Mouse (Mus musculus) CH12.LX (cell line): ENCODE measurements around the gene Gm5741. TPM values are rescaled to one million over a fixed set of nuclear protein-coding genes. Genes with fewer than 3 reads are reported as not detected.

ENCODE experiments used
- DNase-seq: peaks from one replicate; pipeline ENCODE4 v3.0.0-alpha.2; 2013; ENCODE audit errors: extremely low read depth
- H3K27ac ChIP-seq: 2 replicates; pipeline ENCODE4 v1.5.1; 2012; ENCODE audit warnings: low read depth, mild to moderate bottlenecking, control low read depth, moderate library complexity; ENCODE audit not compliant: insufficient read depth
- H3K27me3 ChIP-seq: replicated peaks from 2 replicates; pipeline ENCODE3; 2012; ENCODE audit warnings: inconsistent platforms
- H3K36me3 ChIP-seq, 2 experiments: replicated peaks in 1 of 2; 2 replicates each; pipeline versions ENCODE3 to v1.6.1; 2012; ENCODE audit warnings: inconsistent platforms in 1 of 2, low read length in 1 of 2, mild to moderate bottlenecking in 1 of 2, mixed read lengths in 1 of 2, moderate library complexity in 1 of 2; ENCODE audit not compliant: control insufficient read depth in 1 of 2, insufficient read depth in 1 of 2
- H3K4me1 ChIP-seq, 2 experiments: 2 replicates each; pipeline ENCODE4 v1.6.1; 2012; ENCODE audit warnings: inconsistent platforms in 1 of 2, moderate library complexity in 1 of 2; ENCODE audit not compliant: insufficient read depth in 2 of 2, control insufficient read depth in 1 of 2
- H3K4me2 ChIP-seq: 2 replicates; pipeline ENCODE4 v1.6.1; 2012; ENCODE audit warnings: low read depth, mild to moderate bottlenecking, control low read depth; ENCODE audit not compliant: poor library complexity, insufficient read depth, severe bottlenecking
- H3K4me3 ChIP-seq, 3 experiments: fragments of 150-350 bp in 1 of 3; sonication (generic) in 1 of 3; replicated peaks in 1 of 3; 2 replicates each; pipeline versions ENCODE3 to v1.5.1; 2011 to 2012; ENCODE audit warnings: low read depth in 2 of 3, low read length in 2 of 3, mild to moderate bottlenecking in 2 of 3, moderate library complexity in 2 of 3, control low read depth in 1 of 3, improper control_type of control experiment in 1 of 3, inconsistent platforms in 1 of 3, mixed read lengths in 1 of 3; ENCODE audit not compliant: poor library complexity in 1 of 3
- H3K79me2 ChIP-seq: replicated peaks from 2 replicates; pipeline ENCODE4 v1.6.1; 2012; ENCODE audit warnings: mild to moderate bottlenecking, moderate library complexity; ENCODE audit not compliant: control insufficient read depth, poor library complexity, insufficient read depth, severe bottlenecking; ENCODE audit errors: extremely low read depth
- H3K9ac ChIP-seq: 2 replicates; pipeline ENCODE4 v1.6.1; 2012; ENCODE audit warnings: low read depth, mild to moderate bottlenecking, control low read depth, moderate library complexity; ENCODE audit not compliant: insufficient read depth
- H3K9me3 ChIP-seq: replicated peaks from 2 replicates; pipeline ENCODE3; 2012; ENCODE audit warnings: low read length, inconsistent platforms, mixed read lengths
- BHLHE40 ChIP-seq: IDR thresholded peaks from 2 replicates; pipeline ENCODE4 v1.6.1; 2011; ENCODE audit warnings: mild to moderate bottlenecking, low read depth, low read length, improper control_type of control experiment
- CHD1 ChIP-seq: IDR thresholded peaks from 2 replicates; pipeline ENCODE4 v1.6.1; 2012; ENCODE audit warnings: low read depth, low read length, improper control_type of control experiment, inconsistent platforms
- CHD2 ChIP-seq: IDR thresholded peaks from 2 replicates; pipeline ENCODE4 v1.6.1; 2011; ENCODE audit warnings: low read length, improper control_type of control experiment
- CTCF ChIP-seq, 2 experiments: IDR thresholded peaks in 1 of 2; conservative IDR thresholded peaks in 1 of 2; 2 replicates each; pipeline ENCODE4 v1.5.1; 2011 to 2012; ENCODE audit warnings: low read depth in 2 of 2, low read length in 2 of 2, improper control_type of control experiment in 1 of 2, inconsistent platforms in 1 of 2, mild to moderate bottlenecking in 1 of 2, moderate library complexity in 1 of 2
- E2F4 ChIP-seq: IDR thresholded peaks from 2 replicates; pipeline ENCODE4 v1.6.1; 2011; ENCODE audit warnings: low read depth, low read length, improper control_type of control experiment; ENCODE audit not compliant: insufficient replicate concordance
- ELF1 ChIP-seq: IDR thresholded peaks from 2 replicates; pipeline ENCODE4 v1.6.1; 2014; ENCODE audit warnings: low read depth, mild to moderate bottlenecking, inconsistent platforms, low read length, improper control_type of control experiment
- EP300 ChIP-seq: IDR thresholded peaks from 2 replicates; pipeline ENCODE4 v1.6.1; 2011; ENCODE audit warnings: low read length, improper control_type of control experiment
- ETS1 ChIP-seq: conservative IDR thresholded peaks from 2 replicates; pipeline ENCODE4 v1.6.1; 2012; ENCODE audit warnings: low read depth, mild to moderate bottlenecking, inconsistent platforms, low read length, improper control_type of control experiment, moderate library complexity
- HCFC1 ChIP-seq: IDR thresholded peaks from 2 replicates; pipeline ENCODE4 v1.6.1; 2012; ENCODE audit warnings: low read depth, mild to moderate bottlenecking, inconsistent platforms, low read length, improper control_type of control experiment
- IRF4 ChIP-seq: IDR thresholded peaks from 2 replicates; pipeline ENCODE4 v1.6.1; 2014; ENCODE audit warnings: low read depth, mild to moderate bottlenecking, inconsistent platforms, low read length, improper control_type of control experiment
- JUN ChIP-seq: IDR thresholded peaks from 2 replicates; pipeline ENCODE4 v1.6.1; 2011; ENCODE audit warnings: low read depth, mild to moderate bottlenecking, low read length, improper control_type of control experiment, moderate library complexity; ENCODE audit not compliant: insufficient read depth
- MAX ChIP-seq: IDR thresholded peaks from 2 replicates; pipeline ENCODE4 v1.6.1; 2011; ENCODE audit warnings: low read length, improper control_type of control experiment
- MAZ ChIP-seq: IDR thresholded peaks from 2 replicates; pipeline ENCODE4 v1.6.1; 2012; ENCODE audit warnings: low read depth, mild to moderate bottlenecking, inconsistent platforms, low read length, improper control_type of control experiment, moderate library complexity
- MXI1 ChIP-seq: IDR thresholded peaks from 2 replicates; pipeline ENCODE4 v1.6.1; 2011; ENCODE audit warnings: mild to moderate bottlenecking, low read depth, low read length, improper control_type of control experiment
- MYC ChIP-seq: IDR thresholded peaks from 2 replicates; pipeline ENCODE4 v1.6.1; 2011; ENCODE audit warnings: low read depth, mild to moderate bottlenecking, improper control_type of control experiment, low read length
- NELFE ChIP-seq: IDR thresholded peaks from 2 replicates; pipeline ENCODE4 v1.6.1; 2011; ENCODE audit warnings: low read depth, low read length, improper control_type of control experiment
- NRF1 ChIP-seq: IDR thresholded peaks from 2 replicates; pipeline ENCODE4 v1.6.1; 2014; ENCODE audit warnings: low read depth, mild to moderate bottlenecking, inconsistent platforms, low read length, improper control_type of control experiment, moderate library complexity
- POLR2A ChIP-seq: IDR thresholded peaks from 2 replicates; pipeline ENCODE4 v1.6.1; 2011; ENCODE audit warnings: low read depth, mild to moderate bottlenecking, improper control_type of control experiment, low read length
- RCOR1 ChIP-seq: conservative IDR thresholded peaks from 2 replicates; pipeline ENCODE4 v1.6.1; 2012; ENCODE audit warnings: low read depth, mild to moderate bottlenecking, inconsistent platforms, low read length, improper control_type of control experiment
- SIN3A ChIP-seq: IDR thresholded peaks from 2 replicates; pipeline ENCODE4 v1.6.1; 2012; ENCODE audit warnings: low read length, improper control_type of control experiment, inconsistent platforms
- SMC3 ChIP-seq: IDR thresholded peaks from 2 replicates; pipeline ENCODE4 v1.6.1; 2011; ENCODE audit warnings: low read depth, low read length, improper control_type of control experiment
- TBP ChIP-seq: conservative IDR thresholded peaks from 2 replicates; pipeline ENCODE4 v1.6.1; 2011; ENCODE audit warnings: low read depth, low read length, improper control_type of control experiment
- TCF12 ChIP-seq: IDR thresholded peaks from 2 replicates; pipeline ENCODE4 v1.6.1; 2014; ENCODE audit warnings: low read depth, mild to moderate bottlenecking, inconsistent platforms, low read length, improper control_type of control experiment
- UBTF ChIP-seq: IDR thresholded peaks from 2 replicates; pipeline ENCODE4 v1.6.1; 2012; ENCODE audit warnings: low read depth, mild to moderate bottlenecking, inconsistent platforms, low read length, improper control_type of control experiment, moderate library complexity
- USF1 ChIP-seq: IDR thresholded peaks from 2 replicates; pipeline ENCODE4 v1.6.1; 2014; ENCODE audit warnings: low read depth, mild to moderate bottlenecking, inconsistent platforms, low read length, improper control_type of control experiment
- USF2 ChIP-seq: conservative IDR thresholded peaks from 2 replicates; pipeline ENCODE4 v1.6.1; 2011; ENCODE audit warnings: low read depth, low read length, improper control_type of control experiment
- ZC3H11A ChIP-seq: IDR thresholded peaks from 2 replicates; pipeline ENCODE4 v1.6.1; 2012; ENCODE audit warnings: low read depth, mild to moderate bottlenecking, inconsistent platforms, low read length, improper control_type of control experiment
- ZMIZ1 ChIP-seq: IDR thresholded peaks from 2 replicates; pipeline ENCODE4 v1.6.1; 2012; ENCODE audit warnings: low read depth, mild to moderate bottlenecking, inconsistent platforms, low read length, improper control_type of control experiment
- dilution Hi-C: fragments of 300-500 bp; cut with MboI; formaldehyde crosslinking; loops from 2 replicates; pipeline ENCODE4 v1.14.3; 2020; ENCODE audit warnings: low sequenced_read_pairs; ENCODE audit not compliant: extremely low pct_unique_long_range_greater_than_20kb, extremely low pct_ligation_motif_present
- in situ Hi-C: fragments of 300-500 bp; cut with MboI; formaldehyde crosslinking; loops from 3 replicates; pipeline ENCODE4 v1.14.3; 2019; ENCODE audit warnings: low sequenced_read_pairs, low pct_ligation_motif_present, low pct_unique_long_range_greater_than_20kb, mixed read lengths
- polyA plus RNA-seq: library from polyadenylated mRNA; unstranded; fragments of >175 nt; gene quantifications from 2 replicates; pipeline ENCODE4 v1.2.1, GENCODE M21; 2012; ENCODE audit warnings: low read depth; ENCODE audit not compliant: insufficient read length
- total RNA-seq, 2 experiments: library from RNA; depleted of rRNA; stranded (reverse); fragments of 300-350 nt in 1 of 2; fragments of >200 nt in 1 of 2; gene quantifications; 2 replicates each; pipeline ENCODE4 v1.2.3; 2012 to 2014

Gm5741 gene
- total and polyA plus RNA-seq, 3 experiments: 1.0 TPM; not detected in 2

- TF ChIP-seq IRF4 (peak; percentile 30; the same call in 1 of the 2 replicates), MXI1 (peak; percentile 65; the same call in 1 of the 2 replicates), HCFC1 (peak; percentile 84), POLR2A (peak; percentile 97), MAZ (no peak), CTCF (conservative IDR thresholded peaks at IDR 0.05 in 1 of 2, IDR thresholded peaks at IDR 0.05 in 1 of 2; ENCODE audit: low read depth in 2 of 2, low read length in 2 of 2) (no peak), ZMIZ1 (peak; percentile 93), ETS1 (no peak), NRF1 (peak; percentile 62), UBTF (peak; percentile 92), EP300 (no peak)
- TF ChIP-seq, all 38 proteins: peak for 19
These were observed 40.9 kb downstream of the Gm5741 start, which contains the start of gene Trir (continued) for GRCm38 (mm10) chr8:85026670-85027515.

GRCm38 (mm10) chr8:85025098-85025932, 42.5 kb downstream of the Gm5741 start, which contains the start of gene Asna1:
Asna1 (minus strand) TSS chr8:85025281.
- peak within 1 kb of the TSS; percentile 25; the same call in 1 of the 2 replicates for H3K27ac ChIP-seq
- H3K36me3 ChIP-seq: peaks cover 46 to 56% of the 10 kb centered on the region in 2 experiments
- no peaks in the 10 kb centered on the region for H3K9me3 ChIP-seq
- dilution Hi-C loops (no loop called here), in situ Hi-C loops (loop anchor here (5.0 kb wide), 1 partner anchor 33 kb away; the partner anchor contains the start of gene Hook2)
- TF ChIP-seq ZC3H11A (no peak), SMC3 (no peak), MAZ (no peak), TBP (peak; percentile 86), E2F4 (no peak), RCOR1 (peak; percentile 61; the same call in 1 of the 2 replicates), JUN (no peak), USF2 (peak; percentile 70), ETS1 (0 out of 2 replicates have a peak, but pooled peaks have one; percentile 20), CHD2 (peak; percentile 57; the same call in 1 of the 2 replicates), CHD1 (peak; percentile 100), MYC (peak; percentile 82), ELF1 (peak; percentile 23; the same call in 1 of the 2 replicates), EP300 (no peak), NELFE (peak; percentile 71), BHLHE40 (peak; percentile 96), USF1 (peak; percentile 88), SIN3A (peak; percentile 97), MAX (peak; percentile 93), HCFC1 (peak; percentile 81), MXI1 (peak; percentile 83), TCF12 (peak; percentile 52), POLR2A (peak; percentile 77), NRF1 (0 out of 2 replicates have a peak, but pooled peaks have one; percentile 42)
- peaks cover 47% of the 10 kb centered on the region for H3K79me2 ChIP-seq
- no peaks in the 10 kb centered on the region for H3K27me3 ChIP-seq
- peak within 1 kb of the TSS; percentile 98 for H3K4me2 ChIP-seq
- peaks cover 10 to 57% of the 10 kb centered on the region in 2 experiments for H3K4me1 ChIP-seq
- H3K9ac ChIP-seq: peak within 1 kb of the TSS; percentile 91
- DNase-seq: peak; percentile 97
- H3K4me3 ChIP-seq: peak within 1 kb of the TSS; percentile 78 to 97 (median 95)
